Comparison of ENCODE assay signal across 24 mouse cellular contexts in genomic region chr15:12503907-12504306, GRCm38 (mm10).
DNase-seq lines count a peak whose midpoint lies in the region; ATAC-seq lines count a peak whose summit lies in the region.
"Had no signal": no experiment of that assay in that cellular context is flagged by ENCODE, and none has a peak within 500 bp of the region (broad histone marks: within the 10 kb centered on the region; RNA-seq: fewer than 3 reads in every experiment).

No protein-coding gene starts in this region.

- no peak overlapping the region for H3K4me3 ChIP-seq in liver, embryonic 12.5 days
- no peak overlapping the region for H3K4me3 ChIP-seq in limb, embryonic 10.5 days
- H3K4me3 ChIP-seq: embryonic facial prominence, embryonic 13.5 days; heart, adult 2 months; hindbrain, embryonic 12.5 days; left cerebral cortex, adult 2 months; myocyte; stomach, embryonic 15.5 days had no signal

- intact Hi-C loops in left cerebral cortex, postnatal 14 days (cut with DNase I): no loop called here

- H3K36me3 ChIP-seq in liver, embryonic 12.5 days: no peaks in the 10 kb centered on the region
- no peaks in the 10 kb centered on the region for H3K36me3 ChIP-seq in limb, embryonic 10.5 days
- H3K36me3 ChIP-seq: embryonic facial prominence, embryonic 13.5 days; hindbrain, embryonic 12.5 days; stomach, embryonic 15.5 days had no signal

- H3K27me3 ChIP-seq in liver, embryonic 12.5 days (replicated peaks): no peaks in the 10 kb centered on the region
- no peaks in the 10 kb centered on the region for H3K27me3 ChIP-seq in limb, embryonic 10.5 days (ENCODE audit: low read depth, poor library complexity, severe bottlenecking)
- H3K27me3 ChIP-seq: embryonic facial prominence, embryonic 13.5 days; hindbrain, embryonic 12.5 days; stomach, embryonic 15.5 days had no signal

- H3K9ac ChIP-seq in liver, embryonic 12.5 days: no peak overlapping the region
- H3K9ac ChIP-seq: embryonic facial prominence, embryonic 13.5 days; hindbrain, embryonic 12.5 days; liver, embryonic 14.5 days; stomach, embryonic 15.5 days had no signal

- ATAC-seq in liver, embryonic 12.5 days: 0 out of 2 replicates have a peak, but pooled peaks have one; percentile 24
- ATAC-seq: activated CD4-positive, CD25-positive, alpha-beta regulatory T cell, adult 4 months; CD4-positive, CD25-positive, alpha-beta regulatory T cell, adult 4 months had no signal

- peaks cover 13% of the 10 kb centered on the region for H3K4me1 ChIP-seq in liver, embryonic 12.5 days
- peaks cover 59% of the 10 kb centered on the region for H3K4me1 ChIP-seq in limb, embryonic 10.5 days
- H3K4me1 ChIP-seq: stomach, embryonic 15.5 days had no signal

- 38% methylated on average over 9 of the region's 9 CpGs for WGBS in liver, embryonic 12.5 days (ENCODE audit: insufficient replicate concordance)
- 90% methylated on average over 9 of the region's 9 CpGs for WGBS in limb, embryonic 10.5 days

- no peaks in the 10 kb centered on the region for H3K9me3 ChIP-seq in liver, embryonic 12.5 days (replicated peaks)
- H3K9me3 ChIP-seq in limb, embryonic 10.5 days (replicated peaks): no peaks in the 10 kb centered on the region
- H3K9me3 ChIP-seq: embryonic facial prominence, embryonic 13.5 days; hindbrain, embryonic 12.5 days; stomach, embryonic 15.5 days had no signal

- H3K4me2 ChIP-seq in liver, embryonic 12.5 days: no peak overlapping the region
- H3K4me2 ChIP-seq: embryonic facial prominence, embryonic 13.5 days; hindbrain, embryonic 12.5 days; stomach, embryonic 15.5 days had no signal

- peak; percentile 38 for DNase-seq in adrenal gland, postnatal 10 days
- DNase-seq in adrenal gland, adult 18-20 months (ENCODE audit: low spot score in 2 of 2): no peak
- DNase-seq in liver (no peak), WW6 (ENCODE audit: low read depth, low spot score) (peak; percentile 18)
- DNase-seq in limb, embryonic 10.5 days (ENCODE audit: low spot score): no peak
- DNase-seq in heart, postnatal 4 days: no peak
- DNase-seq in left cerebral cortex, postnatal 14 days (ENCODE audit: low spot score in 2 of 2): no peak
- DNase-seq: cerebellum, adult 9-11 months; gastrocnemius, postnatal 14 days; kidney, postnatal 4 days; layer of hippocampus, adult 9-11 months; midbrain, embryonic 14.5 days; right cerebral cortex, postnatal 25 days; thymus, adult 2 months had no signal

- H3K27ac ChIP-seq in liver, embryonic 12.5 days: no peak overlapping the region
- peak overlapping the region; percentile 12; the same call in 1 of the 2 replicates for H3K27ac ChIP-seq in limb, embryonic 10.5 days
- H3K27ac ChIP-seq: embryonic facial prominence, embryonic 13.5 days; heart, adult 2 months; hindbrain, embryonic 12.5 days; left cerebral cortex, adult 2 months; liver, embryonic 14.5 days; stomach, embryonic 15.5 days had no signal

Comparison
In these comparisons a context has a peak if more than half of its experiments do, and no peak if none do; other contexts are left out.
1. DNase-seq: peak in adrenal gland, postnatal 10 days (single experiment) and WW6 (single experiment); none in adrenal gland, adult 18-20 months (0 of 2), liver (single experiment), limb, embryonic 10.5 days (single experiment), heart, postnatal 4 days (single experiment) and left cerebral cortex, postnatal 14 days (0 of 2).